Mouse (Mus musculus): Measurements from ENCODE around the gene Pde7b. TPM values are rescaled to one million over a fixed set of nuclear protein-coding genes. Genes with fewer than 3 reads are reported as not detected.

Pde7b gene
- polyA plus RNA-seq, 1 experiment = not detected

- TF ChIP-seq GATA1 (IDR thresholded peaks at IDR 0.05; ENCODE audit: low read length) = no peak
Observed at GRCm38 (mm10) chr10:20671621-20672020, 53.3 kb downstream of the Pde7b start.

GRCm38 (mm10) chr10:20670541-20670940 is 54.3 kb downstream of the Pde7b start:
- TF ChIP-seq GATA1 (IDR thresholded peaks at IDR 0.05; ENCODE audit: low read length) = no peak

GRCm38 (mm10) chr10:20669467-20669866 is 55.4 kb downstream of the Pde7b start:
- no peak for TF ChIP-seq GATA1 (IDR thresholded peaks at IDR 0.05; ENCODE audit: low read length)

GRCm38 (mm10) chr10:20668577-20668976 is 56.3 kb downstream of the Pde7b start:
- TF ChIP-seq GATA1 (IDR thresholded peaks at IDR 0.05; ENCODE audit: low read length) = no peak

- TF ChIP-seq GATA1 (IDR thresholded peaks at IDR 0.05; ENCODE audit: low read length) = no peak
Observed at GRCm38 (mm10) chr10:20666655-20667054, 58.2 kb downstream of the Pde7b start.

- TF ChIP-seq GATA1 (IDR thresholded peaks at IDR 0.05; ENCODE audit: low read length) = no peak
Observed at GRCm38 (mm10) chr10:20662951-20663350, 61.9 kb downstream of the Pde7b start.

GRCm38 (mm10) chr10:20661684-20662083 is 63.2 kb downstream of the Pde7b start:
- TF ChIP-seq GATA1 (IDR thresholded peaks at IDR 0.05; ENCODE audit: low read length) = no peak

- TF ChIP-seq GATA1 (IDR thresholded peaks at IDR 0.05; ENCODE audit: low read length) = no peak
Observed at GRCm38 (mm10) chr10:20659718-20660117, 65.2 kb downstream of the Pde7b start.

GRCm38 (mm10) chr10:20659268-20659667 is 65.6 kb downstream of the Pde7b start:
- TF ChIP-seq GATA1 (IDR thresholded peaks at IDR 0.05; ENCODE audit: low read length) = no peak

- no peak for TF ChIP-seq GATA1 (IDR thresholded peaks at IDR 0.05; ENCODE audit: low read length)
Observed at GRCm38 (mm10) chr10:20658716-20659115, 66.2 kb downstream of the Pde7b start.

GRCm38 (mm10) chr10:20657316-20658081 is 67.4 kb downstream of the Pde7b start:
- no peak for TF ChIP-seq GATA1 (IDR thresholded peaks at IDR 0.05; ENCODE audit: low read length)

- TF ChIP-seq GATA1 (IDR thresholded peaks at IDR 0.05; ENCODE audit: low read length) = no peak
Observed at GRCm38 (mm10) chr10:20654590-20654989, 70.3 kb downstream of the Pde7b start.

- no peak for TF ChIP-seq GATA1 (IDR thresholded peaks at IDR 0.05; ENCODE audit: low read length)
Observed at GRCm38 (mm10) chr10:20654187-20654586, 70.7 kb downstream of the Pde7b start.

GRCm38 (mm10) chr10:20653299-20653698 is 71.6 kb downstream of the Pde7b start:
- no peak for TF ChIP-seq GATA1 (IDR thresholded peaks at IDR 0.05; ENCODE audit: low read length)

- TF ChIP-seq GATA1 (IDR thresholded peaks at IDR 0.05; ENCODE audit: low read length) = no peak
Observed at GRCm38 (mm10) chr10:20636381-20636780, 88.5 kb downstream of the Pde7b start.

GRCm38 (mm10) chr10:20633085-20633415 is 91.8 kb downstream of the Pde7b start:
- TF ChIP-seq GATA1 (IDR thresholded peaks at IDR 0.05; ENCODE audit: low read length) = no peak

GRCm38 (mm10) chr10:20632256-20633084 is 92.4 kb downstream of the Pde7b start:
- TF ChIP-seq GATA1 (IDR thresholded peaks at IDR 0.05; ENCODE audit: low read length) = no peak
